Mouse (Mus musculus) kidney, postnatal 14 days (tissue): ENCODE results near the gene Med24.

Source experiments
- DNase-seq: peaks from one replicate; pipeline ENCODE4 v3.0.0; 2022; ENCODE audit warnings: mixed read lengths

Med24 gene

GRCm38 (mm10) chr11:98729119-98729588, at the start of gene Med24:
Gene Med24, minus strand, starts transcription at chr11:98729435.
- DNase-seq = peak; percentile 93

- DNase-seq = no peak
Observed at GRCm38 (mm10) chr11:98777888-98778287, 48.7 kb upstream of the Med24 start.

GRCm38 (mm10) chr11:98776843-98777590, 47.8 kb upstream of the Med24 start:
- peak; percentile 83 for DNase-seq

- DNase-seq = no peak
Observed at GRCm38 (mm10) chr11:98776052-98776764, 47.0 kb upstream of the Med24 start.

- DNase-seq = peak; percentile 100
Observed at GRCm38 (mm10) chr11:98775348-98776051, 46.3 kb upstream of the Med24 start.

GRCm38 (mm10) chr11:98774582-98775347, 45.5 kb upstream of the Med24 start, which contains the start of gene Nr1d1:
Gene Nr1d1, minus strand, starts transcription at chr11:98775333.
- DNase-seq = no peak

- DNase-seq = peak; percentile 99
Observed at GRCm38 (mm10) chr11:98773635-98774295, 44.5 kb upstream of the Med24 start.

- peak; percentile 60 for DNase-seq
Observed at GRCm38 (mm10) chr11:98772667-98773171, 43.5 kb upstream of the Med24 start.

- no peak for DNase-seq
Observed at GRCm38 (mm10) chr11:98771844-98772525, 42.8 kb upstream of the Med24 start.

- no peak for DNase-seq
Observed at GRCm38 (mm10) chr11:98771131-98771530, 41.9 kb upstream of the Med24 start.

GRCm38 (mm10) chr11:98770096-98770975, 41.1 kb upstream of the Med24 start:
- peak; percentile 56 for DNase-seq

- DNase-seq = no peak
Observed at GRCm38 (mm10) chr11:98769007-98769954, 40.0 kb upstream of the Med24 start.

GRCm38 (mm10) chr11:98768127-98769006, 39.1 kb upstream of the Med24 start:
- DNase-seq = peak; percentile 49

GRCm38 (mm10) chr11:98767713-98768112, 38.5 kb upstream of the Med24 start:
- DNase-seq = no peak

GRCm38 (mm10) chr11:98767276-98767675, 38.0 kb upstream of the Med24 start:
- DNase-seq = no peak

GRCm38 (mm10) chr11:98766816-98767215, 37.6 kb upstream of the Med24 start:
- DNase-seq = no peak

GRCm38 (mm10) chr11:98766346-98766745, 37.1 kb upstream of the Med24 start:
- DNase-seq = no peak
